Mouse (Mus musculus) inflammation-experienced regulatory T-cells (primary cell): ENCODE results near the gene Clic5. TPM values are rescaled to one million over a fixed set of nuclear protein-coding genes. Genes with fewer than 3 reads are reported as not detected.

ENCODE experiments used
- polyA plus RNA-seq, 2 experiments: library from polyadenylated mRNA; unstranded; fragments of 100-300 nt; shearing (Covaris generic); gene quantifications; one replicate each; pipeline ENCODE4 v1.2.1; 2017

Gene Clic5
- polyA plus RNA-seq, result not detected

DNA sequence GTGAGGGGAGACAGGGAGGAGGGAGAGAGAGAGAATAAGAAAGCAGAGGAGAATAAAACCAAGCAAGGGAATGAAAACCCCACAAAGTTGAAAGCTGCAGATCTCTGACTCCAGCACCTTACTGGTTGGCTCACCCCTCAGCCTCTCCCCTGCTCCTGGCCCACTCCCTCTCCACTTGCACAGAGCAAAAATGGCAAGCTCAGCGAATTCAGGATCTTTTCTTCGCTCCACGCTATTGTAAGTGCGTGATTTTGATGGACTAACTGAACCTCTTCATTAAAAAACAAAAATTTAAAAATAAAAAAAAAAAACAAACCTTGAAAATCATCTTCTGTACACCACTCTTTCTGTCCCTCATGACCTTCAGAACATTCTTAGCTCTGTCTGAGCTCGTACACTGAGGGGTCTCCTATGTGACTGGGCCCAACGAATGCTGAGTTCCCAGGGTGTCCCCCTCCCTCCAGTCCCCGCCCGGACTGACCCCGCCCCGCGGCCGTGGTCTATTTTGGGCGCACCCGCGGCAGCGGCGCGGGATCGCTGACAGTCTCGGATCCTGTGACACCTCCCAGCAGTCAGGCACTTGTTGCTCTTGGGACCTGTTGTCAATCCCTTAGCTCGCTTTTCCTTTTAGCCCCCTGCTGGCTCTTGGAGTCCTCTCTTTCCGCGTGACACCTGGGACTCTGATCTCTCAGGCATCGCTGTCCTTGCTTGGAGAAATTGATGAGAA lies at the start of gene Clic5:
Gene Clic5 (plus strand): TSS at position 543 of the 727 bp plus-strand sequence.

Other genes starting within 250 kb of the Clic5 start
- 10 to 100 TPM in 1 of 2 experiments, 1 to 10 TPM in 1; 1.1 to 15.3 TPM for gene Enpp5, start 109.8 kb upstream of the Clic5 start, polyA plus RNA-seq
- gene Enpp4, start 82.8 kb upstream of the Clic5 start, polyA plus RNA-seq, result 10 to 100 TPM in 1 of 2 experiments, 1 to 10 TPM in 1; 6.3 to 14.7 TPM